Mouse (Mus musculus): Measurements from ENCODE around the gene Naglu. TPM values are rescaled to one million over a fixed set of nuclear protein-coding genes. Genes with fewer than 3 reads are reported as not detected.
A peak's percentile ranks its signal among the peaks of the same experiment; 100 is the strongest.

Naglu gene
- 10 to 100 TPM; 36.9 to 37.8 TPM for total RNA-seq (2021)
- long read RNA-seq, experiment 1, transcript Naglu-201 (6 exons, 2,560 nt) = major isoform, 74 of 89 reads
- long read RNA-seq, experiment 1, partial matches to known transcripts = 3 of 89 reads
- long read RNA-seq, experiment 1, other reads (novel, unspliced or antisense) = 12 of 89 reads
- long read RNA-seq, experiment 2, transcript Naglu-201 (6 exons, 2,560 nt) = major isoform, 81 of 99 reads
- long read RNA-seq, experiment 2, partial matches to known transcripts = 14 of 99 reads
- long read RNA-seq, experiment 2, other reads (novel, unspliced or antisense) = 4 of 99 reads

DNA sequence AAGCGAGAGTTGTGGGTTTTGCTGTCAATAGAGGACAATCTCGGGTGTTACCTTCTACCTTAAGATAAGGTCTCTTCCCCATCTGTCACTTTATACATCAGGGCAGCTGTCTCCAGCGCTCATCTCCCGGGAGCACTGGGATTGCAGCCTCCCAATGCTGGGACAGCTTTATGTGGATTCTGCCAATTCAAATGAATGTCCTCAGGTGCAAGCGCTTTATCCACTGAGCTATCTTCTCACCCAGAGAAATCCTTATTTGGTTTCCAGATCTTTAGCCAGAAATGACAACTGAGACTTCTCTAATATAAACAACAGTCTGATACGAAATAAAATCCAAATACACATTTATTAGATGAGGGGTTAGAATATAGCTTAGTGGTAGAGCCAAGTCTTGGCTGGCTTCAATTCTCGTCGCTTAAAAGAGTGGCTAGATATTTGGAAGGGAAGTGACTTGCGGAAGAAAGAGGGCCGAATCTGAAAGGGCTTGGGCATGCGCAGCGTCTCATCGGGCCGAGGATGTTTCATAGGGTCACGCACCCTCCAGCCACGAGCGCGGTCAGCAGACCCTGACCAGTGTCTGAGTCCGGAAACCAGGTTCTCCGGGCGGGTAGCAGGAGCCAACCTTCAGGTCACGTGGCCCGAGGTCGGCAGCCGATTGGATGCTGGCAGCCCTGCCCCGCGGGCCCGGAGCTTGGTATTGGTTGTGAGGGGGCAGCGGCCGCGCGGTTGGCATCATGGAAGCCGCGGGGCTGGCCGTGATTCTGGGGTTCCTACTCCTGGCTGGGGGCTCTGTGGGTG lies at the start of gene Naglu:
Gene Naglu, plus strand, starts transcription at position 622 of the 798 bp plus-strand sequence.
- DNase-seq (ENCODE audit: low spot score in 2 of 2) = peak; percentile 95 to 96

- DNase-seq (ENCODE audit: low spot score in 2 of 2) = no peak
Measured at GRCm38 (mm10) chr11:101023371-101023770, 46.4 kb upstream of the Naglu start.

GRCm38 (mm10) chr11:101024001-101024400 lies 45.8 kb upstream of the Naglu start:
- no peak for DNase-seq (ENCODE audit: low spot score in 2 of 2)

GRCm38 (mm10) chr11:101027121-101027520 lies 42.7 kb upstream of the Naglu start:
- no peak for DNase-seq (ENCODE audit: low spot score in 2 of 2)

- DNase-seq (ENCODE audit: low spot score in 2 of 2) = no peak
Measured at GRCm38 (mm10) chr11:101029320-101029719, 40.5 kb upstream of the Naglu start.

- no peak for DNase-seq (ENCODE audit: low spot score in 2 of 2)
Measured at GRCm38 (mm10) chr11:101030136-101030807, 39.5 kb upstream of the Naglu start.

- DNase-seq (ENCODE audit: low spot score in 2 of 2) = no peak
Measured at GRCm38 (mm10) chr11:101030808-101031156, 39.0 kb upstream of the Naglu start.

DNA sequence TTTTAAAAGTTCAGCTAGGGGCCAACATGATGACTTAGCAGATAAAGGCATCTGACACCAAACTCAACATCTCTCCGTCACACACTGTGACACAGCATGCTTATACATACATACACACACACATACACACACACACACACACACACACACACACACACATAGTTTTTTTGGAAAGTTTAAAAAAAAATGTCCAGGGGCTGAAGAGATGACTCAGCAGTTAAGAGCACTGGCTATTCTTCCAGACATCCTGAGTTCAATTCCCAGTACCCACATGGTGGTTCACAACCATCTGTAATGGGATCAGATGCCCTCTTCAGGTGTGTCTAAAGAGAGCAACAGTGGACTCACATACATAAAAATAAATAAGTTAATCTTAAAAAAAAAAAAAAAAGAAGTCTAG lies 38.3 kb upstream of the Naglu start:
- DNase-seq (ENCODE audit: low spot score in 2 of 2) = no peak

DNA sequence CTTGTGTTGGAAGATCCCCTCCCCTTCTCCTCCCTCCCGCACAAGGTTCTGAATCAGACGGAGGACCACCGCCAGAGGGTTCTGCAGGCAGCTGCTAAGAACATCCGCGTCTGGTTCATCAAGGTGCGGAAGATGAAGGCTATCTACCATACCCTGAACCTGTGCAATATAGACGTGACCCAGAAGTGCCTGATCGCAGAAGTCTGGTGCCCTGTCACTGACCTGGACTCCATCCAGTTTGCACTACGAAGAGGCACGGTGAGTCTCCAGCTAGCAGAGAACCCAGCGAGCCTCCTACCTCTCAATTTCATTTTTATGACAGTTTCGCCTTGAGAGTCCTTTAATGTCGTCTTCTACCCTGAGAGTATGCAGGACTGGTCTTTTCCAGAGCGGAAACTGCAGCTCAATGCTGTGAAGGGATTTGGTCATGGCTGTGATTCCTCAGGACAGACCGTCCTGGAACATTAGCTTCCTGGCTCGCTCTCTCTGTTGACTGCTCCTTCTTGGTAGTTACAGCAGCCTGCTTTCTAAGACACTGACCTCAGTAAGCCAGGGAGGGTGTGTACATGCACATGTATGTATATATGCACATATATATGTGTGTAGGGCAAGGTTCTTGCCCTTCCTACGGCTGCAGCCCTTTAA lies 35.8 kb upstream of the Naglu start:
- no peak for DNase-seq (ENCODE audit: low spot score in 2 of 2)

- DNase-seq (ENCODE audit: low spot score in 2 of 2) = no peak
Measured at GRCm38 (mm10) chr11:101034614-101035327, 35.0 kb upstream of the Naglu start.

DNA sequence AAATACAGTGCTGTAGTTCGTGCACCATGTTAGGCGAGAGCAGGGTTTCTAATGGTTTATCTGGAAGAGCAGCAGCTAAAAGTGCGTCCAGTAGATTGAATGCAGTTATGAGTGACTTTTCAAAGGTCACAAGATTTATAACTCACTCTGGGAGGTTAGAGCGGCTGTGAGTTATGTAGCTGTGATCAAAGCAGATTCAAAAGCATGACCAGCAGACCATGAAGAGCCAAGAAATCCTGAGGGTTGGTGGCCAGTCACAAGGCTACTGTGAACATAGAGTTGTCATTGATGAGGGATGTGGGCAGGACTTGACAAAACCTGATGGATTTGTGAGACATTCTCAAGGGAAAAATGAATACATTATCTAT lies 34.5 kb upstream of the Naglu start:
- no peak for DNase-seq (ENCODE audit: low spot score in 2 of 2)

- DNase-seq (ENCODE audit: low spot score in 2 of 2) = no peak
Measured at GRCm38 (mm10) chr11:101037795-101038194, 32.0 kb upstream of the Naglu start.

- no peak for DNase-seq (ENCODE audit: low spot score in 2 of 2)
Measured at GRCm38 (mm10) chr11:101045826-101046225, 24.0 kb upstream of the Naglu start.

- DNase-seq (ENCODE audit: low spot score in 2 of 2) = no peak
Measured at GRCm38 (mm10) chr11:101046440-101046839, 23.4 kb upstream of the Naglu start.

DNA sequence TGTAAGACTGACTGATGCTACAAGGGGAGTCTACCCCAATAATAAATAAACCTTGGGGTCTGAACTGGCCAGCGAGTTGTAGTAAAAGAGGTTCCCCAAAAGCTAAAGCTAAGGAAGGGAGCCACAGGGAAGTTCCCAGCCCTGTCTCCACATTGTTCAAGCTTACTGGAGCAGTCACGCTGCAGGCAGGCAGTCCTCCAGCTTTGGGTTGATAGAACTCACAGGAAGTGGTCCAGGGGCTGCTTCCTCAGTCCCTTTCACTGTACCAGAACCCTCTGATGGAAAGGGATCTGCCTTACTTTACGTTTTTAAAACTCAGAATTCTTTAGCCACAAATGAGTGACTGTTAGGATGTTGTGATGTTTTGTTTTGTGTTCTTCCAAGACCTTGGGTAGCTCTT lies 22.3 kb upstream of the Naglu start:
- DNase-seq (ENCODE audit: low spot score in 2 of 2) = no peak

DNA sequence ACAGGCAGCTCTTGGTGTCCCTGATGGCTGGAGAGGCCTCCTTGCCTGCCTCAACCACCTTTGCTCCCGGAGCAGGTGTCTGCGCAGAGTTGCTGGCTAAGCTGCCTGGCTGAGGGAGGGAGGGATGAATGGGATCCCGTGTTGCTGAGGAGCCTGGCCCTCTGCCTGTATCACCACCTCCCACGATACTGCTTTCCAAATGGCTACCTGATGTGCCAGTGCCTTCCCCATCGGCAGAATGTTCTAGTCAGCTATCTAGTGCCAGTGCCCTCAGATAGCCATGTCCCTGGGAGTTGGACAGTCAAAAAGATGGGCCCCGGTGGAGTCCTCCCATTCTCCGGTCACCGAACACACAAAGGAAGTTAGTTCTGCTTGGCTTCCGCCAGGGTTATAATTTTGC lies 19.5 kb upstream of the Naglu start:
- DNase-seq (ENCODE audit: low spot score in 2 of 2) = no peak

DNA sequence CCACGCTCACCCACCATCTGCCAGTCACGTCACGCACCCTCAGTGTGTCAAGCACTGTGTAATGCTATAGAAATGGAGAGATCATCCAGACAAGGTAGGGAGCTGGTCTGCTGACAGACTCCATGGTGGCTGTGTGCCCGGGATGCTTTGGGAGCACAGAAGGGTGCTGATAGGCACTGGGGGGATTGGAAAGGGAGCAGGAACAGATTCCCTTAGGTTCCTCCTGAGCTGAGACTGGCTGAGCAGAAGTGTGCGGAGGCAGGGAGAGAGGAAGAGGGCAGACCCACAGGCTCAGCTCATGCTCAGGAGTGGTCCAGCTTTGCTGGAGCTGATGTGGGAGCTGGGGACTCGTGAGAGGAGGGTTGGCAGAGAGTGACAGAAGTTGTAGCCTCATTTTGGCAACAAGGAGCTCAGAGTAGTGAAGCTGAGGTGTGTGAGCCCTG lies 18.7 kb upstream of the Naglu start:
- DNase-seq (ENCODE audit: low spot score in 2 of 2) = no peak

DNA sequence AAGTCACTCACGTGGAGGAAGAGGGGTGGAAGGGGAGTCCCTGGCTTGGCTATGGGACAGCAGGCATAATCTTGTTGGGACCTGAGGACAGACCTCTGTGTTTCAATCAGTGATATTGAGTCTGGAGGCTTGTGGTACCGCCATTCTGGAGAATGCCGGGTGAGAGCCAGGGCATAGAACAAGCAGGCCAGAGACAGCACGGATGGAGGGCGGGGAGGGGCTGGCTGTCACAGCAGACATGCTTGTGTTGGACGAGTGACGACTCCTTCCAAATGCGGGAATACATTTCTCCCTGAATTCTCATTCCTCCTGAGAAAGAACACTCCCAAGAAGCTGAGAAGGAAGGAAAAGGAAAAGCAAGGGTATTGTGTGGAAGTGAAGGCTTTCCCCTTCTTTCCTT lies 18.2 kb upstream of the Naglu start:
- DNase-seq (ENCODE audit: low spot score in 2 of 2) = no peak

DNA sequence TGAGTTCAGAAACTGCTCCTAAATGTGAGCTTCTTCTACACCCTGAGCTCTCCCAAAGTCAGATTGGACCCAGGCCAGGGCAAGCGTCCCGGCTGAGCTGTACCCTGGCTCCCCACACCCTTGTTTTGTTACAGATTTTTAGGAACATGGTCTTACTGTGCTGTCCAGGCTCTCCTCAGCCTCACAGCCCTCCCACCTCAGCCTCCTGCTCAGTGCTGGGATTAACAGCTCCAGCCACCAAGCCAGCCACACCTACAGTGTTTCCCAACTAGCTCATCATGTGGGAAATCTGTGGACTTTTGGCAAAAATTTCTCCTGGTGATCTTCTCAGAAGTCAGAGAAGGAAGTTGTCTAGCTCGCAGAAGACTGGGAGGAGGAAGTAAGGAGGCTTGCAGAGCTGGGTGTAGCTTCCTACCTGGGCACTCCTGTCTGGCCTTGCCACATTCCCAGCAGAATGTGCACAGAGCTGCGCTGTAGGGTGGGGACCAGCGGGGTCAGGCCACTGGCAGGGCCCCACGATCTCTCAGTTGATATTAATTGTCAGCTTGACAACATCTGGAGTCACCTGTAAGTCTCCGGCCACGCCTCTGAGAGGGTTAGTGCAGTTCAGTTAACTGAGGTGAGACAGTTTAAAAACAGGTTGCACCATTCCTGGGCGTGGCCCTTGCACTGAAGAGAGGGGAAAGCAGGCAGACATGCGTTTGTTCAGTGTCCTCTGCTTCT lies 16.9 kb upstream of the Naglu start:
- no peak for DNase-seq (ENCODE audit: low spot score in 2 of 2)

DNA sequence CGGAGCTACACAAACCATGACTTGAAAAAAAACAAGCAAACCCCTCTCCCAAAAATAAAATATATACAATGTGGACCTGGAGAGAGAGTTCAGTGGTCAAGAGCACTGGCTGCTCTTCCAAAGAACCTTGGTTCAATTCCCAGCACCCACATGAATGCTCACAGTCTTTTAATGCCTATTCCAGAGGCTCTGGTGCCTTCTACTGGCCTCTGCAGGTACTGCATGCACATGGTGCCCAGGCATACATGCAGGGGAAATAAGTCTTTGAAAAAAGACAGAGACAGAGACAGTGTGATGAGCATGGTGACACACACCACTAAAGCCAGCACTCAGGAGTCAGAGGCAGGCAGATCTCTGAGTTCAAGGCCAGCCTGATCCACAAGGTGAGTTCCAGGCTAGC lies 15.8 kb upstream of the Naglu start:
- no peak for DNase-seq (ENCODE audit: low spot score in 2 of 2)
